Mouse (Mus musculus) midbrain, postnatal 0 days (tissue): ENCODE data around the gene Mmp9. TPM values are rescaled to one million over a fixed set of nuclear protein-coding genes. Genes with fewer than 3 reads are reported as not detected.

Source experiments
- ATAC-seq: fragments of 200-750 bp; cut with Nextera tagmentation; 2 replicates; pipeline ENCODE4 v1.8.0; 2017; ENCODE audit warnings: moderate number of reproducible peaks, mild to moderate bottlenecking, moderate TSS enrichment, moderate library complexity; ENCODE audit not compliant: low FRiP score
- DNase-seq: peaks from one replicate; pipeline ENCODE4 v3.0.0-alpha.2; 2015; ENCODE audit warnings: low spot score
- H3K27ac ChIP-seq: fragments of 300-500 bp; sonication (generic); 2 replicates; pipeline ENCODE4 v1.5.1; 2014; ENCODE audit warnings: low read depth, mild to moderate bottlenecking, low read length, mixed read lengths
- H3K27me3 ChIP-seq: fragments of 300-500 bp; sonication (generic); 2 replicates; pipeline ENCODE4 v1.6.1; 2014; ENCODE audit warnings: low read length, control low read depth, mixed read lengths; ENCODE audit not compliant: insufficient read depth
- H3K36me3 ChIP-seq: fragments of 300-500 bp; sonication (generic); 2 replicates; pipeline ENCODE4 v1.6.1; 2014; ENCODE audit warnings: low read length, control low read depth, mixed read lengths; ENCODE audit not compliant: insufficient read depth
- H3K4me1 ChIP-seq: fragments of 300-500 bp; sonication (generic); 2 replicates; pipeline ENCODE4 v1.6.1; 2014; ENCODE audit warnings: mild to moderate bottlenecking, control low read depth, antibody characterized with exemption, low read length, mixed read lengths; ENCODE audit not compliant: insufficient read depth
- H3K4me2 ChIP-seq: fragments of 300-500 bp; sonication (generic); 2 replicates; pipeline ENCODE4 v1.6.1; 2014; ENCODE audit warnings: low read depth, mild to moderate bottlenecking, low read length, mixed read lengths; ENCODE audit not compliant: poor library complexity, severe bottlenecking
- H3K4me3 ChIP-seq: fragments of 300-500 bp; sonication (generic); 2 replicates; pipeline ENCODE4 v1.5.1; 2014; ENCODE audit warnings: low read depth, mild to moderate bottlenecking, low read length, moderate library complexity
- H3K9ac ChIP-seq: fragments of 300-500 bp; sonication (generic); replicated peaks from 2 replicates; pipeline ENCODE4 v1.6.1; 2014; ENCODE audit warnings: mild to moderate bottlenecking, low read length, moderate library complexity, mixed read lengths; ENCODE audit not compliant: poor library complexity, severe bottlenecking
- H3K9me3 ChIP-seq: fragments of 300-500 bp; sonication (generic); 2 replicates; pipeline ENCODE4 v1.6.1; 2016; ENCODE audit warnings: low read length, control low read depth
- CTCF ChIP-seq: IDR thresholded peaks from 2 replicates; pipeline ENCODE4 v1.5.1; 2016; ENCODE audit warnings: antibody characterized with exemption, mild to moderate bottlenecking
- WGBS: fragments of 180-500 bp; shearing (Covaris S2); extraction: QIAGEN DNeasy Blood & Tissue Kit; methylation state at CpG from one replicate; pipeline ENCODE4 v1.1.7; 2014; 5-methylcytosine and 5-hydroxymethylcytosine counted together
- polyA plus RNA-seq: library from polyadenylated mRNA; unstranded; fragments of >200 nt; fragmentation: Nextera tagmentation; extraction: Ambion mirVana; gene quantifications from 2 replicates; pipeline ENCODE4 v1.2.1, GENCODE M21; 2015
- total RNA-seq: library from RNA; depleted of rRNA; stranded (reverse); fragments of >200 nt; gene quantifications from 2 replicates; pipeline ENCODE4 v1.2.3, GENCODE M21; 2014

Mmp9 gene
- total and polyA plus RNA-seq, 2 experiments from 2014 or later = 7.1 to 13.4 TPM

- Histone ChIP-seq H3K36me3 (peaks cover 39% of the 10 kb centered on the region), H3K4me2 (no peak overlapping the region), H3K9me3 (no peaks in the 10 kb centered on the region), H3K4me1 (no peaks in the 10 kb centered on the region), H3K27ac (no peak overlapping the region), H3K27me3 (no peaks in the 10 kb centered on the region), H3K9ac (0 out of 2 replicates have a peak overlapping the region, but pooled peaks have one; percentile 5), H3K4me3 (no peak overlapping the region)
- DNase-seq (no peak), ATAC-seq (no peak)
- no peak for TF ChIP-seq CTCF
- whole genome bisulfite sequencing = 85% methylated on average over 3 of the region's 3 CpGs
Measured at GRCm38 (mm10) chr2:164991111-164991510, 50.5 kb downstream of the Mmp9 start.

GRCm38 (mm10) chr2:164991808-164992207 is 51.2 kb downstream of the Mmp9 start:
- Histone ChIP-seq H3K4me1 (no peaks in the 10 kb centered on the region), H3K9ac (no peak overlapping the region), H3K4me2 (no peak overlapping the region), H3K27ac (no peak overlapping the region), H3K27me3 (no peaks in the 10 kb centered on the region), H3K36me3 (peaks cover 33% of the 10 kb centered on the region), H3K9me3 (no peaks in the 10 kb centered on the region), H3K4me3 (no peak overlapping the region)
- ATAC-seq = no peak
- DNase-seq = no peak
- WGBS = 49% methylated on average over 10 of the region's 10 CpGs
- TF ChIP-seq CTCF = no peak

GRCm38 (mm10) chr2:164994156-164994555 is 53.6 kb downstream of the Mmp9 start:
- Histone ChIP-seq H3K27ac (no peak overlapping the region), H3K4me3 (no peak overlapping the region), H3K9me3 (no peaks in the 10 kb centered on the region), H3K27me3 (no peaks in the 10 kb centered on the region), H3K4me1 (0 out of 2 replicates have a peak, but pooled peaks cover 3% of the 10 kb centered on the region), H3K4me2 (no peak overlapping the region), H3K9ac (no peak overlapping the region), H3K36me3 (peaks cover 26% of the 10 kb centered on the region)
- DNase-seq = no peak
- no peak for TF ChIP-seq CTCF
- no peak for ATAC-seq
- 86% methylated on average over 11 of the region's 11 CpGs for WGBS

- no peak overlapping the region for H3K4me2 ChIP-seq
- 0 out of 2 replicates have a peak, but pooled peaks cover 3% of the 10 kb centered on the region for H3K4me1 ChIP-seq
- H3K36me3 ChIP-seq = peaks cover 25% of the 10 kb centered on the region; the same call in 1 of the 2 replicates
- H3K4me3 ChIP-seq = no peak overlapping the region
- no peak for ATAC-seq
- 0 out of 2 replicates have a peak overlapping the region, but pooled peaks have one; percentile 18 for H3K27ac ChIP-seq
- H3K9me3 ChIP-seq = no peaks in the 10 kb centered on the region
- TF ChIP-seq CTCF = no peak
- no peak for DNase-seq
- no peak overlapping the region for H3K9ac ChIP-seq
- 54% methylated on average over 21 of the region's 21 CpGs for WGBS
- H3K27me3 ChIP-seq = no peaks in the 10 kb centered on the region
Measured at GRCm38 (mm10) chr2:164994659-164995428, 54.3 kb downstream of the Mmp9 start.

DNA sequence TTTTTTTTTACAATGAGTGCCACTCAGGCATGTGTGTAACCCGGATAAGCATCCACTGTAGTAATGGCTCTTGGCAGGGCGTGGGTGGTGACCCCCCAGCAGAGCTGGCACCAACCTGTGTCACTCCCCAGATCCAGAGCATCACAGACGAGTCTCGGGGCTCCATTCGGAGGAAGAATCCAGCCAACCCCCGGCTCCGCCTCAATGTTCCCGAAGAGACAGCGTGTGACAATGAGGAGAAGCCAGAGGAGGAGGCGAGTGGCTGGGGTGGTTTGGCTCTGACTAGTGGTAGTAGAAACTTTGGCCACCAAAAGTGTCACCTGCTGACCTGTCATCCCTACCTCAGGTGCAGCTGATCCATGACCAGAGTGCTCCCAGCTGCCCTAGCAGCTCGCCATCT is 55.4 kb downstream of the Mmp9 start:
- no peak overlapping the region for H3K27ac ChIP-seq
- H3K4me1 ChIP-seq = 0 out of 2 replicates have a peak, but pooled peaks cover 3% of the 10 kb centered on the region
- 72% methylated on average over 11 of the region's 11 CpGs for WGBS
- ATAC-seq = no peak
- no peaks in the 10 kb centered on the region for H3K9me3 ChIP-seq
- no peak overlapping the region for H3K4me2 ChIP-seq
- H3K36me3 ChIP-seq = peaks cover 23% of the 10 kb centered on the region
- H3K9ac ChIP-seq = no peak overlapping the region
- no peaks in the 10 kb centered on the region for H3K27me3 ChIP-seq
- TF ChIP-seq CTCF = no peak
- no peak overlapping the region for H3K4me3 ChIP-seq
- no peak for DNase-seq
